Mouse (Mus musculus): ENCODE data around the gene Gm8232. TPM values are rescaled to one million over a fixed set of nuclear protein-coding genes. Genes with fewer than 3 reads are reported as not detected.
"Not testable (repeated sequence)": the region's sequence is repeated elsewhere in the genome, so short reads cannot be mapped to it uniquely, and the experiment has no call there.

Gene Gm8232
- polyA plus RNA-seq (2012; rRNA removed): not detected in 2 replicates

GRCm38 (mm10) chr14:44433335-44433734 lies at the start of gene Gm8232:
TSS of gene Gm8232 (plus strand) at chr14:44433635.
- DNase-seq (ENCODE audit: low read depth, low spot score): not testable (repeated sequence)
- 89% methylated on average over 3 of the region's 3 CpGs for WGBS

DNA sequence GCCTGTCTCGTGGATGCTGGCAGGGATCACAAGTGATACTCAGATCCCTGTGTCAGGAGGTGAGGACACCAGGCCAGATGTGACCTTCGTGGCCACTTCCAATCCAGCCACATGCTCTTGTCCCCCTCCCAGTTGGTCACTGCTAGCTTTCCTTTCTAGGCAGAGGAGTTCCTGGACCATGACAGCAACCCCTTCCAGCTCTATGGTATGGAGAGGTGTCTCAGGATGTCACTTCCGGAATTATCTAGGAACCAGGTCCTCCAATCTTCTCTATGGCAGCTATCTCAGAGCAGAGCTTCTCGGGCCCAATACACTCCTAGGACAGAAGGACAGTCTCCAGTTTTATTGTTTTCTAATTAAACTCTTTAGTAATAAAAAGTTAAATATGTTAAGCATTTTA lies 49.2 kb upstream of the Gm8232 start:
- WGBS: 73% methylated on average over 4 of the region's 4 CpGs
- DNase-seq (ENCODE audit: low read depth, low spot score): not testable (repeated sequence)

DNA sequence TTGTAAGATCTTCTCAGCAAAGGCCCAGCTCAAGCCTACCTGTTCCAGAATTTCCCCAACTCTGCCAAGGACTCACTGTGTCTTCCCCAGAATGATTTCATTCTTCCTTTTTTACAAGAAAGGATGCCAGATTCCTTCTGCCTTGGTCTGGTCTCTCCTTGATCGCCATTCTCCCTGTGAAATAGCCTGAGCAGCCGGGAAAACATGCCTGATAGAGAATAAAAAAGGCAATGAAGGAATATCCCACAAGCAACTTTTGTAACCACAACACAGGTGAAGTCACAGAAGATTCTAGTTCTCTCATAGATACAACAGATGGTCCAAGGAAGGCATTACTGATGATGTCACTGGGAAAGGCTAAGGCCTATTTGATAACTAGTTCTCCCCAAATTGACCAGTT lies 22.8 kb upstream of the Gm8232 start, which contains the start of gene Gm3371:
TSS of gene Gm3371 (minus strand) at position 101 of the 400 bp plus-strand sequence.
- WGBS: 100% methylated on average over 1 of the region's 2 CpGs
- not testable (repeated sequence) for DNase-seq (ENCODE audit: low read depth, low spot score)

Other genes with a start within 250 kb of the Gm8232 start
- gene Gm8212, start 236.0 kb upstream of the Gm8232 start, polyA plus RNA-seq (2012; rRNA removed): not detected in 2 replicates
- gene 4930503E14Rik, start 220.4 kb upstream of the Gm8232 start, polyA plus RNA-seq (2012; rRNA removed): not detected in 2 replicates
- gene Gm8220, start 148.1 kb upstream of the Gm8232 start, polyA plus RNA-seq (2012; rRNA removed): not detected in 2 replicates
- not detected in 2 replicates for gene Gm5930, start 95.1 kb upstream of the Gm8232 start, polyA plus RNA-seq (2012; rRNA removed)
- not detected in 2 replicates for gene Gm8229, start 68.3 kb upstream of the Gm8232 start, polyA plus RNA-seq (2012; rRNA removed)
- gene Gm3371, start 22.9 kb upstream of the Gm8232 start, polyA plus RNA-seq (2012; rRNA removed): not detected in 2 replicates
- not detected in 2 replicates for gene BC061237, start 58.8 kb downstream of the Gm8232 start, polyA plus RNA-seq (2012; rRNA removed)
- not detected in 2 replicates for gene Gm17093, start 84.6 kb downstream of the Gm8232 start, polyA plus RNA-seq (2012; rRNA removed)
- not detected in 2 replicates for gene Gm8247, start 149.5 kb downstream of the Gm8232 start, polyA plus RNA-seq (2012; rRNA removed)
- not detected in 2 replicates for gene Gm5624, start 194.3 kb downstream of the Gm8232 start, polyA plus RNA-seq (2012; rRNA removed)